Mouse (Mus musculus) liver, postnatal 0 days (tissue): ENCODE measurements around the gene Atic. TPM values are rescaled to one million over a fixed set of nuclear protein-coding genes. Genes with fewer than 3 reads are reported as not detected.

Experiments used
- ATAC-seq: fragments of 200-750 bp; cut with Nextera tagmentation; 2 replicates; pipeline ENCODE4 v1.8.0; 2017; ENCODE audit warnings: mild to moderate bottlenecking, moderate library complexity
- DNase-seq: peaks from one replicate; pipeline ENCODE4 v3.0.0-alpha.2; 2016
- H3K27ac ChIP-seq: fragments of 300-500 bp; sonication (generic); 2 replicates; pipeline ENCODE4 v1.5.1; 2014; ENCODE audit warnings: antibody characterized with exemption, moderate library complexity, mild to moderate bottlenecking, low read depth
- H3K27me3 ChIP-seq: fragments of 300-500 bp; sonication (generic); 2 replicates; pipeline ENCODE4 v1.6.1; 2014; ENCODE audit warnings: low read length, control low read depth, mixed read lengths; ENCODE audit not compliant: insufficient read depth
- H3K36me3 ChIP-seq: fragments of 300-500 bp; sonication (generic); replicated peaks from 2 replicates; pipeline ENCODE4 v1.6.1; 2014; ENCODE audit warnings: mild to moderate bottlenecking, control low read depth, low read length, moderate library complexity, mixed read lengths; ENCODE audit not compliant: insufficient read depth
- H3K4me1 ChIP-seq: fragments of 300-500 bp; sonication (generic); 2 replicates; pipeline ENCODE4 v1.6.1; 2014; ENCODE audit warnings: antibody characterized with exemption, mild to moderate bottlenecking, control low read depth; ENCODE audit not compliant: insufficient read depth
- H3K4me2 ChIP-seq: fragments of 300-500 bp; sonication (generic); 2 replicates; pipeline ENCODE4 v1.6.1; 2014; ENCODE audit warnings: low read depth, mild to moderate bottlenecking, low read length, moderate library complexity, mixed read lengths
- H3K4me3 ChIP-seq: fragments of 300-500 bp; sonication (generic); 2 replicates; pipeline ENCODE4 v1.5.1; 2014; ENCODE audit warnings: low read depth, low read length
- H3K9ac ChIP-seq: fragments of 300-500 bp; sonication (generic); replicated peaks from 2 replicates; pipeline ENCODE4 v1.6.1; 2014; ENCODE audit warnings: mild to moderate bottlenecking, moderate library complexity
- H3K9me3 ChIP-seq: fragments of 300-500 bp; sonication (generic); 2 replicates; pipeline ENCODE4 v1.6.1; 2016; ENCODE audit warnings: mild to moderate bottlenecking, control low read depth, low read length, mixed read lengths
- CTCF ChIP-seq: sonication (generic); IDR thresholded peaks from 2 replicates; pipeline ENCODE4 v1.5.1; 2016; ENCODE audit warnings: antibody characterized with exemption, low read depth
- EP300 ChIP-seq: IDR thresholded peaks from 2 replicates; pipeline ENCODE4 v1.6.1; 2016; ENCODE audit warnings: antibody characterized with exemption, low read depth, mild to moderate bottlenecking
- WGBS: fragments of 180-500 bp; shearing (Covaris S2); extraction: QIAGEN DNeasy Blood & Tissue Kit; methylation state at CpG from one replicate; pipeline ENCODE4 v1.1.7; 2014; ENCODE audit not compliant: insufficient replicate concordance; 5-methylcytosine and 5-hydroxymethylcytosine counted together
- polyA plus RNA-seq: library from polyadenylated mRNA; unstranded; fragments of >200 nt; fragmentation: Nextera tagmentation; extraction: Ambion mirVana; gene quantifications from 2 replicates; pipeline ENCODE4 v1.2.1, GENCODE M21; 2015

The Atic gene
- 19.1 and 22.2 TPM in 2 replicates for polyA plus RNA-seq

DNA sequence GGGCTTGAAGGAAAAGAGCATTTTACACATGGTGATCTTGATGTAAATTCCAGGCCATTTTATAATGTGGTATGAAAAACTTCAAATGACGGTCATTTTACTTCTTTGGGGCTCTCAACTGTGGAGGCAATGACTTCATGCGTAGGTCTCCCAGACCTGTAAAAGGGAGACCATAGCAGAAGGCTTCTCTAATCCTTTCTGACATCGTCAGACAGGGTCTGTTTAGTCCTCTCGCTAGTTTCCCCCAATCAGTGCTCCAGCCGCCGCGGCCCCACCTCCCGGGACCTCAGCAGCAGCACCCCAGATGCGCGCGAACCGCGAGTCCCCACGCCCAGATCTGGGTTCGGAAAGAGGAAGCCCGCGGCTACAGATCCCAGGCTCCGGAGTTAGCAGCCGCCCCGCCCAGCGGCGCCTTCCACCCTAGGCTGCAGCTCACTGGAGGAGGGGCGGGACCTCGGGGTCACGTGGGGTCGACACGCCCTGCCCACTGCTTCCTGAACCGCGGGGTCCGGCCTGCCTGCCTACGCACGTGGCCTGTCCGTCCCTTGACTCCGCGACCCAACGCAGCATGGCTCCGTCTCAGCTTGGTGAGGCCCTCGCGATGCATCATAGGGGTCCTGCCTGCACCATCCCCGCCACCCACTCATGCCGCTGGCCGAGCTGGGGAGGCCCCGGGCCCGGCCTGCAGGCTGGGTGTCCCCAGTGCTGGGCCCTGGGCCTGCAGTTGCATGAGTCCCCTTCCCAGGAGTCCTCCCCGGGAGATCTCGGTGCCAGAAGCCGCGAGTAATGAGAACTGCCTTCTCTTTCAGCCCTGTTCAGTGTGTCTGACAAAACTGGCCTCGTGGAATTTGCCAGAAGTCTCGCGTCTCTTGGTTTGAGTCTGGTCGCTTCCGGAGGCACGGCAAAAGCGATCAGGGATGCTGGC lies at the start of gene Atic:
TSS of gene Atic (plus strand) at position 463 of the 925 bp plus-strand sequence.
- H3K4me1 ChIP-seq: peaks cover 12% of the 10 kb centered on the region
- no peaks in the 10 kb centered on the region for H3K27me3 ChIP-seq
- peak within 1 kb of the TSS; percentile 64 for H3K4me3 ChIP-seq
- H3K27ac ChIP-seq: peak within 1 kb of the TSS; percentile 73
- H3K4me2 ChIP-seq: peak within 1 kb of the TSS; percentile 95
- 0 out of 2 replicates have a peak, but pooled peaks have one; percentile 10 for TF ChIP-seq CTCF
- no peak for TF ChIP-seq EP300
- peaks cover 13% of the 10 kb centered on the region for H3K36me3 ChIP-seq
- DNase-seq (peak; percentile 96), ATAC-seq (peak; percentile 99)
- H3K9me3 ChIP-seq: no peaks in the 10 kb centered on the region
- WGBS: under 1% methylated on average over 55 of the region's 55 CpGs
- H3K9ac ChIP-seq: peak within 1 kb of the TSS; percentile 69

DNA sequence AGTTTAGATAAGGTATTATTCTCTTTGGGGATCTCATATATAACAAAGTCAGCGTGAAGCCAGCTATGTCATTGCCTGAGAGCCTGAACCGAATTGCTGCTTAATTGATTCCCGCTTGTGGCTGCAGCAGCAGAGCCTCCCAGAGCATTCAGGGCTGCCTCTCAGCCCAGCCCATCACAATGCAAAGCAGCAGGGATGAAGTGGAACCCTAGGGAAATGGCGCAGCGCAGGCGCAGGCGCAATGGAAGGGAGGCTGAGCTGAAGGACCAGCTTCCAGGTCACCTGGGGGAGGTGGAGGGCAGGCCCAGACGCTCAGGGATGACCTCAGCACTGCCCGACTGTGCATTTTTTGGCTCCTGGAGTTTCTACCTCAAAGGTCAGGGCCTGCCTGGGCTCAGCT lies 49.7 kb upstream of the Atic start:
- Histone ChIP-seq H3K9ac (no peak overlapping the region), H3K4me1 (no peaks in the 10 kb centered on the region), H3K27ac (no peak overlapping the region), H3K4me3 (no peak overlapping the region), H3K9me3 (no peaks in the 10 kb centered on the region), H3K36me3 (no peaks in the 10 kb centered on the region), H3K27me3 (no peaks in the 10 kb centered on the region), H3K4me2 (no peak overlapping the region)
- WGBS: 50% methylated on average over 9 of the region's 9 CpGs
- no peak for ATAC-seq
- no peak for TF ChIP-seq CTCF
- TF ChIP-seq EP300: no peak
- no peak for DNase-seq

DNA sequence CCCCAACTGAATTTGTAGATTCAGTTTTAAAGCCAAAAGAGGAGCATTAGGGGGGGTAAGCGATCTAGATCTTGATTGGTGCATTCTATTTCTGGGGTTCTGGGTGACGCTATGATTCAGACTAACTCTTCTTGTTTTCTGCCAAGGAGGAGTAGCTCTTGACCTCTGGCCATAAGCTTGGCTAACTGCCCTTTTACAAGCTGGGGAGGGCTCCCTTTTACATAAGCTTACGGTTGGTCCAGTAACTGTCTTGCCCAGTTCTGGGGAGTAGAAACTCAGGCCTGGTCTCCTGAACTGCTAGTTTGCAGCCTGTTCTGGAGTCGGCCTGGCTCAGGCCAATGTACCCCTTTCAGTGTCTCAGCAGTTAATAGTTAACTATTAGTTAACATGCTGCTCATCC lies 41.9 kb upstream of the Atic start:
- no peaks in the 10 kb centered on the region for H3K27me3 ChIP-seq
- DNase-seq (no peak), ATAC-seq (no peak)
- H3K9me3 ChIP-seq: no peaks in the 10 kb centered on the region
- WGBS: 79% methylated on average over 4 of the region's 4 CpGs
- H3K9ac ChIP-seq: no peak overlapping the region
- TF ChIP-seq CTCF (no peak), EP300 (no peak)
- H3K27ac ChIP-seq: no peak overlapping the region
- H3K4me1 ChIP-seq: no peaks in the 10 kb centered on the region
- no peaks in the 10 kb centered on the region for H3K36me3 ChIP-seq
- H3K4me2 ChIP-seq: no peak overlapping the region
- no peak overlapping the region for H3K4me3 ChIP-seq

DNA sequence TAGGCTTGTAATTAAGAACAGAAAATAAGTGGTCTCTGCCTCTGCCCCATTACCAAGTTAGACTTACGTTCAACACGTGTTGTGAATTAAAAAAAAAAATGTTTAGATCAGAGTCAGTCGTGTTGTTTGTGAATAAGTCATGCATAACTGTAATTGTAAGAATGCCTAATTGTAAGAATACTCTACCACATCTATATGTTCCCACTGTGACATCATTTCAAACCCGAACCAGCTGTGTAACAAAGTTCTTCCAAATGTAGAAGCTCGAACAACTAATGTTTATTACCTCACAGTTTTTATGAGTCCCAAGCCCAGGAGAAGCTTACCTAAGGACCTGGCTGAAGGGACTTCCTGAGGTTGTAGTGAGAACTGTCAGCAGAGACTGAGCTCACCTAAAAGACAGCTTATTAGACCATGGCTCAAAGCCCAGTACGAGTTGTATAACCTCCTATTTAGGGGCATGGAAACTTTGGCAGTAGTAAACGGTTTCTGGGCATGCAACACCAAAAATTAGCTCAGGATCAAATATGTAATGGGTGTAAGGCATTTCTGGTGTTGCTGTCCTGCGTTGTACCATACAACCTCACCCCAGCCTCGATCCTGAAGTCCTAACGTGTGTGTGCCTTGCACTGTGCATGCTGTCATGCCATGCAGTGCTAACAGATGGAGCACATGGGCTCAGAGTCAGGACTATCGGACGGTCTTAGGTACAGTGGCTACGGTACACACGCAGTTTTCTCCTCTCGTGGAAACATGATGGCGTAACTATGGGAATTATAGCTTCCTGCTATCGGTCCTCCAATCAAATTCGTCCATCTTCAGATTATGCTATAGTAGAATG lies 27.9 kb upstream of the Atic start:
- DNase-seq (no peak), ATAC-seq (no peak)
- Histone ChIP-seq H3K4me1 (no peaks in the 10 kb centered on the region), H3K27ac (no peak overlapping the region), H3K27me3 (no peaks in the 10 kb centered on the region), H3K4me2 (no peak overlapping the region), H3K9ac (no peak overlapping the region), H3K36me3 (no peaks in the 10 kb centered on the region), H3K4me3 (no peak overlapping the region), H3K9me3 (no peaks in the 10 kb centered on the region)
- 78% methylated on average over 18 of the region's 18 CpGs for WGBS
- TF ChIP-seq CTCF: no peak
- TF ChIP-seq EP300: no peak

DNA sequence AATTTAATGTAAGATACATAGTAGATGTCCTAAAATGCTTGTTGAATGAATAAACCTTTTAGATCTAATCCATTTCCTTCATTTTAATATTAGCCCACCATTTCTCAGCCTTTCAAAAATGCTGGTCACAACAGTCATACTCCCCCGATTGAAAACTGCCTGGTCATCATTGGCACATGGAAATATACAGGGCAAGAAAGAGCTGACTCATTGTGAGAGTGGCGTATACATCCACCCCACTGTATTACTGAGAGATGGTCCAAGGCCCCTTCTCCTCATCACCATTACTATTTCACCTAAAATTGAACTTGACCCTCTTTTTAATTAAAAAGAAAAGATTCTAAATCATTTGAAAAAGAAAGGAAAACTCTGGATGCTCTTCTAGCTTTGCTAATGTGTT lies 26.2 kb upstream of the Atic start:
- Histone ChIP-seq H3K9ac (no peak overlapping the region), H3K36me3 (no peaks in the 10 kb centered on the region), H3K27me3 (no peaks in the 10 kb centered on the region), H3K4me1 (no peaks in the 10 kb centered on the region), H3K4me3 (no peak overlapping the region), H3K27ac (no peak overlapping the region), H3K9me3 (no peaks in the 10 kb centered on the region), H3K4me2 (no peak overlapping the region)
- no peak for DNase-seq
- TF ChIP-seq CTCF: no peak
- no peak for TF ChIP-seq EP300
- 50% methylated on average over 2 of the region's 2 CpGs for WGBS
- no peak for ATAC-seq

DNA sequence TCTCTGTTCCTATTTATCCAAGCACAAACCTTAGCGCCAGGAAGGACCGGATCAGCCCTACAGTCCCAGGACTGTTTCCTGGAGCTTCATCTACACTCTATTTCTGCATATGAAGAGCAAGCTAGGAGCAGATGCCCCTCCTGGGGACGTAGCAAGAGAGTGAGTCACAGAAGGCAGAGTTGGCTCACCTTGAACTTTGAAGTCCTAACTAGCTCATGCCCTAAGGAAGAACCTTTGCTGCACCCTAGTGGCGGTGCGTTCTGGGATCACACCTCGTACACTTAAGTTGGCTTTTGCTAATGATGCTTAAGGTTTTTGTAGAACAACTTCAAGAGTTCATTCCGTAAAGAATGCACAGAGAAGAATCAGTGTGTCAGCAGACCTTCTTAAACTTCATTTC lies 25.3 kb upstream of the Atic start:
- ATAC-seq: no peak
- no peak overlapping the region for H3K27ac ChIP-seq
- no peak overlapping the region for H3K9ac ChIP-seq
- no peaks in the 10 kb centered on the region for H3K27me3 ChIP-seq
- H3K4me2 ChIP-seq: no peak overlapping the region
- DNase-seq: peak; percentile 33
- H3K9me3 ChIP-seq: no peaks in the 10 kb centered on the region
- H3K4me3 ChIP-seq: no peak overlapping the region
- TF ChIP-seq CTCF: peak; percentile 62
- TF ChIP-seq EP300: no peak
- no peaks in the 10 kb centered on the region for H3K36me3 ChIP-seq
- 23% methylated on average over 7 of the region's 7 CpGs for WGBS
- no peaks in the 10 kb centered on the region for H3K4me1 ChIP-seq
